Mouse (Mus musculus) adrenal gland, postnatal 36 days (tissue): ENCODE measurements at regions not wholly inside any gene's neighbourhood (a gene's known extent, or its start where the extent isn't known, plus 50 kb on each side); places are given as distances from the start of the nearest gene placed in this dataset.
"Not testable (repeated sequence)": the region's sequence is repeated elsewhere in the genome, so short reads cannot be mapped to it uniquely, and the experiment has no call there.

Experiments used
- DNase-seq, 2 experiments: peaks; one replicate each; pipeline ENCODE4 v3.0.0; 2021; ENCODE audit warnings: mixed read lengths in 1 of 2

DNA sequence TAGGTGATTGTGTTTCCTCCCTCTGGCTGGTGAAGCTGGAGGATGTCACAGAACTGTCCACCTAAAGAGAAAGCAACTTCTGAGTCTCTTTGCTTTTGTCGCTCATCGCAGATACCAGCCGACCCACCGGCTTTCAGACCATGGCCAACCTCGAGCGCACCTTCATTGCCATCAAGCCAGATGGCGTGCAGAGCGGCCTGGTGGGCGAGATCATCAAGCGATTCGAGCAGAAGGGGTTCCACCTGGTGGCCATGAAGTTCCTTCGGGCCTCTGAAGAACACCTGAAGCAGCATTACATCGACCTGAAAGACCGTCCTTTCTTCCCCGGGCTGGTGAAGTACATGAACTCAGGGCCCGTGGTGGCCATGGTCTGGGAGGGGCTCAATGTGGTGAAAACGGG, 131.7 kb downstream of the Nuak1 start:
- DNase-seq, result not testable (repeated sequence)

DNA sequence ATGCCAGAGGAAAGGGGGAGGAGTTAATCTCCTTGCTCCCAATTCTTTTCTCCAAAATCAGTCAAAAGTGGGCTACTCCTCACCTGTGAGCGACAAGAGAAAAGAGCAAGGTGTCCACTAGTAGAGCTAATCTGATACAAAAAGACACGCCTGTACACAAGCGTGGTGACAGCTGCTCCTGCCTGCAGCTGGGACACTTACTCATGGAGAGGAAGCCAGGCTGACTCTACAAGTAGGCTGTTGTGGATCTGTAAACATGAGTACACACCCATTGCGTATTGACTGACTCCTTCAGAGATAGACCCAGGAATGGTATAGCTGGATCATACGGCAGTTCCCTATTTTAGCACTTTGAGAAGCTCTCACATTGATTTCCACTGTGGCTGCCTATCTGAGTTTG, 129.7 kb downstream of the Nuak1 start:
- DNase-seq, result no peak

DNA sequence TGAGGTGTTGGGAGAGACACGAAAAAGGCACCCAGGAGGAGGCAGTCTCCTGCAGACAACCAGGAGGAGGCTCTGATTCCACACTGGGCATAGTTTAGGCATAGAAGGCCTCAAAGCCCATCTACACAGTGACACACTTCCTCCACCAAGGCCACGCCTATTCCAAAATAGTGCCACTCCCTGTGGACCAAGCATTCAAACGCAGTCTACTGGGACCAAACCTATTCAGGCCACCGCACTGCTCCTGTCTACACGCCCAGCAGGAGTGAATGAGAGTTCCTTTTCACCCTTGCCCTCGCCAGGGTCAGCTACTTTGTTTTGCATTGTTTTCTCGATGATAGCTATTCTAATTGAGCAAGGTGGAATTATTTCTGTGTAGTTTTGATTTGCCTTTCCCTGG, 127.7 kb downstream of the Nuak1 start:
- no peak for DNase-seq

DNA sequence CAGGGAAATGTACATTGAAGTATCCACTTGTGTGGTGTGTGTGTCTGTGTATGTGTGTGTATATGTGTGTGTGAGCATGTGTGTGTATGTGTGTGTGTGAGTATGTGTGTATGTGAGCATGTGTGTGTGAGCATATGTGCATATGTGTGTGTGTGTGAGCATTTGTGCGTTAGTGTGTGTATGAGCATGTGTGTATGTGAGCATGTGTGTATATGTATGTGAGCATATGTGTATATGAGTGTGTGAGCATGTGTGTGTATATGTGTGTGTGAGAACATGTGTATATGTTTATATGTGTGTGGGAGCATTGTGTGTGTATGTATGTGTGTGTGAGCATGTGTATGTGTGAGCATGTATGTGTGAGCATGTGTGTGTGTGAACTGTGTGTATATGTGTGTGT, 123.5 kb downstream of the Nuak1 start:
- no peak for DNase-seq

DNA sequence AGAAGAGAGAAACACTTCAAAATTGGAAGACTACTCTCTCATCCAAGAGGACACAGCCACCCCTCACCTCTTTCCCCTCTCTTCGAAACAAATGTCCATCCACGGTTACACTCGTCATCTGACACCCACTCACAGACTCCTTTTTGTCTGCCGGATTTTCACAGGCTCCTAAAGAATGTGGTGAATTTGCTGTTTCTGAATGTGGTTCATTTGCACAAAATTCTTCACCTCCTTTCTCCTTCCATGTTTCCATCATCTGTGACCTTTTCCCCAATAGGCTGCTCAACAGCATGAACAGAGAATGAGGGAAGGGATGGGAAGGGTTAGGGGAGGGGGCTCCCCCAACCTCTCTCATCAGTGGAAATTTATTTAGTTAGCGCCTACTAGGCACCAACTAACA, 122.4 kb downstream of the Nuak1 start:
- DNase-seq, result no peak
